Mouse (Mus musculus): ENCODE results near the gene Rps16.
A peak's percentile ranks its signal among the peaks of the same experiment; 100 is the strongest.

The Rps16 gene

DNA sequence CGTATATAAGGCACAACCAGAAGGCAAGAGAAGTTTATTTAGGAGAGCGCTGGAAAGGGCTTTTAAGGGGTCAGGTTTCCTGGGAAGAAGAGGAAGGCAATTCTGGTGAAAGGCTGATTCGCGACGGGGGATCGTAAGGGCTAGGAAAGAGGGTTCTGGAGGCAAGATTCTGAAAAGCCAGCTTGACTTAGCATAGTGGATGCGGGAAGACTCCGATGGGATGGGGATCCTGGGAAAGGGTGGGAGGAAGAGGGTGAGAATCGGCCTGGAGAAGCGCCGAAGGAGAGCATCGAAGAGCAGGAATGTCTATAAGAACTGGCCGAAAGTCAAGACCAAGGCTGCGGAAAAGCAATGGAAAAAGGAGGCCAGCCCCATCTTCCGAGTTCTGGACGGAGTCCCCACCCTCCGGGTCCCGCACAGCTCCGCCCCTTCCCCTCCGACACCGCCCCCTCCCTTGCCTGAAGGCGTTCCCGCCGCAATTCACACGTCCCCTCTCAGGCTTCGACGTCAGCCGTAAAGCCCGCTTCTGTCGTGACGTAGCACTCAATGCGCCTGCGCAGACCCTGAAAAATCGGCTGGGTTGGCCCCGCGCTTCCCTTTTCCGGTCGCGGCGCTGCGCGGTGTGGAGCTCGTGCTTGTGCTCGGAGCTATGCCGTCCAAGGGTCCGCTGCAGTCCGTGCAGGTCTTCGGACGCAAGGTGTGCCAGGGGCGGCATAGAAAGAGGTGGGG is at the start of gene Rps16:
Rps16 (plus strand) TSS at position 498 of the 729 bp plus-strand sequence.
- ATAC-seq (ENCODE audit: low TSS enrichment) = peak; percentile 93

DNA sequence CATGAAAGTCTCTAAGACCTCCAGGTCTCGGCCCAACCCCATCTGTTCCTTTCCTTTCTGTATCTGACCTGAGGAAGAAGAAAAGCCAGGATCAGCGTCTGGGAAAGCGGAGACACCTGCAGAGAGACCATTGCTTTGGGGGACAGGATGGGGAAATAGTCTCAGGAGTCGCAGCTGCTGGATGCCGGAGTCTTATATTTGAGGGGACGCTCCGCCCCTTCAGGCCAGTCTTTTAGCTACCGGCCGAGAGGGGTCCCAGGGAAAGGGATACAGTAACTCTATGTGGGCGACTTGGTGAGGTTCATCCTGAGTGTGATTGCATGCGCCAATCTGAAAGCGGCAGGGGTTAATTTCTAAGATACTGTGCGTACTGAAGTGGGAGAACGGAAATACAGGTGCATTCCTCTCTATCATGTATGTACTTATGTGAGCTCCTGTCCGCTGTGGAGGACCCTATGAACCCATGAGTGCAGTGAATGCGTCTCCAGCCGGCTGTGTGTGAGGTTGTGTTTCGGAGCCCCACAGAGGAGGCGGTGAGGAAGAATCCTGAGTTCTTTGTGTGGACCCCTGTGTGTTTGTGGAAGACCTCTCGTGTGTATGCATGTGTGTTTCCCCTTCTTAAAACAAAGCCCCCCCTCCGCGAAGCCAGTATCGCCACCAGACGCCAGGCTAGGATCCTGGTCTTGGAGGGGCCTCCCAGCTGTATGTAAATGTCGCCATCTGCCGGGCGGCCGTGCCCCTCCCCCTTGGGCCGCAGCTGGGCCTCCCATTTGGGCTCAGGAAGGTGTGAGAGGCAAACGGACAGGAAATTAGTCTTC is 48.6 kb upstream of the Rps16 start, which contains the start of gene Dll3:
Dll3 (minus strand) TSS at position 623 of the 818 bp plus-strand sequence.
- no peak; the same call in 1 of the 2 replicates for ATAC-seq (ENCODE audit: low TSS enrichment)

DNA sequence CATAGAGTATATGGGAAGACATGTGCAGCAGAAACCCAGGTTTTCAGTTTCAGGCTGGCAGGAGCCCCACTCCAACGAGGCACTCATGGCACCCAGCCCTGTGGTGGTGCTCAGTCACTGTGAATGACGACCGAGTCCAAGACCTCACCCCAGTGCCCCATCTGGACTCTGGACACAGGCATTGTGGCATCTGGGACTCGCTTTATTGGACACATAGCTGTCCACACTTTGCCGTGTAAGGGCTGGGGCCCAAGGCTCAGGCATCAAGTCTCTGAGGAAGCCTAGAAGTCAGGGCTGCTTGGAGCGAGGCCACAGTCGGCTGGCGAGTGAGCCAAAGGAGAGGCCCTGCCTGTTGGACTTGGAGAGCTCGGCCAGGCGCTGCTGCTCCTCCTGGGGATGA is 44.8 kb upstream of the Rps16 start:
- no peak for ATAC-seq (ENCODE audit: low TSS enrichment)

DNA sequence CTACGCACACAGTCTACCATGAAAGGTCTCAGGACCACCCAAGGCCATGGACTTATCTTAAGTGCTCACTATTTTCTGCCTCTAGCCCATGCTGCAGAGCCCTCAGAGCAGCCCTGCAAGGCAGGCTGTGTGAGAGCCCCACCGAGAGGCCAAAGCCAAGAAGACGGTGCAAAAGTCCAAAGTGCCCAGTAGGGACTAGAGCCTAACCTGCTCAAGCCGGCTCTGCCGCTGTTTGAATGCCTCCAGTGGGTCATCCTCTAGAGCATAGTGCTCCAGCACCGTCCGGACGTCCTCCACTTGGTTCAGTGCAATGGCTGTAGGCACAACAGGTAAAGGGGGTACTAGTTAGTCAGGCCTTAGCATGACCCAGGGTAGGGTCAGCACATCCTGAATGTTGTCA is 44.2 kb upstream of the Rps16 start:
- ATAC-seq (ENCODE audit: low TSS enrichment) = no peak

DNA sequence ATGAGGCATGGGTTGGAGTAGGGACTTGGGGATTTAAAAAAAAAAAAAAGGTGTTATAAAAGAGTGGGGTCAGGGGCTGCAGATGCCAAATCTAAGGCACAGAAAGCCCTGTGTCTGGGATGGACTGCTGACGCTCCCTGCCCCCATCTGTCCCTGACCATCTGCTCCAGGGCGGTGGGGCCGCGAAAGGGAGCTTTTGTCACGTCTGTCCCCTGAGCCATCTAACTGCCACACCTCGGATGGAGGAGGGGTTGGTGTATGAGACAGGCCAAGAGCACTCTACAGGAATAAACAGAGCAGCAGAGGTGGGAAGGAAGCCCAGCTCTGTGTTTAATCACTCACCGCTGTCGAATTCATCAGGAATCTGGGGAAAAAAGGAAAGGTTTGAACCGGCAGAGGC is 40.7 kb upstream of the Rps16 start:
- ATAC-seq (ENCODE audit: low TSS enrichment) = no peak

DNA sequence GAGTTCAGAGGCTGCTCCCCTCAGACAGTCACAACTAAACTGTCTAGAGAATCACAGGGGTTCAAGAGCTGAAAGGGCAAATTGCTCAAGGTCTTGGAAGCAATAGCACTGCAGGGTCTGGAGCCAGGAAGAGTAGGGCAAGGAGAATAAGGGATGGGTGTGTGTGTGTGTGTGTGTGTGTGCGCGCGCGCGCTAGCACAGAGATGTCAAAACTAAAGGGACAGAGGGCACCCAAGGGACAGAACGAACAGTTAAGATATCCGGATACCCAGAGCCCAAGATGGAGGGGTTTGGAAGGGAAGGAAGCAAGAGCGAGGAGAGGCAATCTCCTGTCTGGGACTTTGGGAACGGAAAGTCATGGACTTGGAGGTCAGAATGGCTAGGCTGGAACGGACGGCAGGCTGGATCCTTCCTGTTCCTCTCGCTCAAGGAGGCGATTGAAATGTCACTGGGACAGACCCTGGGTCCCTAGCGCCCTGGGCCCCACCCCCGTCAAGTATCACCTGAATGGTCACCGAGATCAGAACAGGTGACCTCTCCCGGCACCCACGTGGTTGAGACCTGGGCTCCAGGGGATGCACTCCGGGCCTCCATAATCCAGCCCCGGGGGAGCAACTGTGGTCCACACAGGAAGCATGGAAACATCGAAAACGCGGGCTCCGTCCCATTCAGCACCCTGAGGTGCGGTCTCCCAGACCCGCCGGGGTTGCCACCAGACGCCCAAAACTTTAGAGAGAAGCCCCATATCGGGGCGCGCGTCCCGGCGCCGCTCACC is 39.1 kb upstream of the Rps16 start:
- ATAC-seq (ENCODE audit: low TSS enrichment) = no peak

DNA sequence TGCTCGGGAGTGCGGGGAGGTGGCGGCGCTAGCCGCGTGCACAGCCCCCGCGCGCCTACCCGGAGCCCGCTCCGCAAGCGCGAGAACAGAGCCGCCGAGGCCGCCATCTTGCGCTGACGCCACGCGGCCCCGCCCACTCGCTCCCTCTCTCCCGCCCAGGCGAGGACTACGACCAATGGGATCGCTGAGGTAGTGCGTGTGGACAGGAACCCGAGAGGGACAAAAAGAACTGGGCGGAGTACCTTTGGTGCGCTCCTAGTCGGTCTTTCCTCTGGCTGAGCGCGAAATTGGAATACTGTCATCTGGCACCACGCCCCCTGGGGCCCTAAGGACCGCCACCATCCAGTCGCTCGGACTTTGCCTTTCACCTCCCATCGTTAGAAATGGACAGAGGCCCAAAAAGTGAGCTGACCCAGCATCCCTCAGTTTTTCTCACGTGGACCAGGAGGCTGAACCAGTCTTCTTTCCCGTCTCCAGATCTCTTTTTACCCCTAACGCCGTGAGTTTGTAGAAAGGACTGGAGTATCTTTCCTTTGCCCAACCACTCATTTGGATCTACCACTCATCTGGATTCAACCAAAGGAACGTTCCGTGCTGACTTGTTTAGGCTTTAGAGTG is 38.4 kb upstream of the Rps16 start, which contains the start of gene Timm50:
Timm50 (minus strand) TSS at position 147 of the 618 bp plus-strand sequence.
- peak; percentile 95 for ATAC-seq (ENCODE audit: low TSS enrichment)

DNA sequence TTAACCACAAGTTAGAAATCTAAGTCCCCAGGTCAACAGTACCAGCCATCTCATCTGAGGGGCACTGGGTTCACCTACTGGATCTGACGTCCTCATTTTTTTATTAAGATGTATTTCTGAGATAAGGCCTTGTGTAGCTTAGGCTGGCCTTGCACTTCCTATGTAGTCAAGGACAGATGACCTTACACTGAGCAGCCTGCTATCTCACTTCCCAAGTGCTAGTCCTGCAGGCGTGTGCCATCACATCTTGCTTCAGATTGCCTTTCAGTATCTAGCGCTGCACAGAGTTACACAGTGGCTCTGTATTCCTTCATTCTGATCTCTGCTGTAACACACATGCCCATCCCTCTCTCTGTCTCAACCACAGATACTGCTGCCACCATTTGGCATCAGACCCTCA is 32.4 kb upstream of the Rps16 start:
- ATAC-seq (ENCODE audit: low TSS enrichment) = no peak

DNA sequence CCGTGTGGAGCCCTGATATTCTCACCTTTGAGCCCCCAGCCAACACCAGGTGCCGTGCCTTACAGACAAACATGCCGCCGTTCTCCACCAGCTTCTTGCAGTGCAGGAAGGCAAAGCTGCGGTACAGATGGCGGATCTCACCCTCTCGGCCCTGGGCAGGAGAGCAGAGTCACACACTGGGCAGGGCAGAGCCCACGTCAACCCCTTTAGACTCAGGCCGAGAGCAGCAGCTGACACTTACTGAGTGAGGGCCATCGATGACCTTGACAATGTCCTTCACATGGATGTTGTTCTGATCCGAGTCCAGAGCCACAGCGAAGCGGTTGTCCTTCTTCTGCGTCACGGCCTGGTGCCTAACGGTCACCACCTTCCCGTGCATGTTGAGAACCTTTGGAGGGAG is 31.7 kb upstream of the Rps16 start:
- no peak for ATAC-seq (ENCODE audit: low TSS enrichment)

DNA sequence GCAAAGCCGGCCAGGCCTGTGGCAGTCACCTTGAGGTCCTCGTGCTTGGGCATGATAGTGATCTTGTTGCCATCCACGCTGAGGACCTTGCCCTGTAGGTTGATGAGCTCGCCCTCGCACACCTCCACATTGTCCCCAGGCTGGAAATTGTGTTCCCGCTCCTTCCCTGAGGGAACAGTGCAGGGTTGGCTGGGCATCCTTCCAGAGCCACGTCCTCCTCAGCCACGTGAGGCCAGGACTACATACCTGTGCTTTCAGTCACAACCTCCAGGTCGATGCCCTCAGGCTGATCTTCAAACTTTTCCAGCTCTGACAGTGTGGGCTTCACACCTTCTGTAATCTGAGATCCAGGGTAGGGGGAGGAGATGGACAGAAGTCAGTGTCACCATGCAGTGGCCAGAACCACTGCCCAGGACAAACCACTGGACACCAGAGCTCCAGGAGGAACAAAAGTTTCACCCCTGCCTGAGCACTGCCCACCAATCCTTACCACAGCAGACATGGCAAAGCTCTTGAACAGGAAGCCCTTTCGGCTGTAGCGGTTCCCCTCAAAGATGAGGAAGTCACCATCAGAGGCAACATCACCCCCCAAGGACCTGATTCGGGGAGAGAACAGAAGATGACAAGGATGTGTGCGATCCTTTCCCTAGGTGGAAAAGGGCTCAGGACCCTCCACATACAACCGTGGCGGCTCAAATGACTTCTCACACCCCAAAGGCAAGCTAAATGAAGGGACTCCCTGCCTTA is 28.3 kb upstream of the Rps16 start:
- no peak for ATAC-seq (ENCODE audit: low TSS enrichment)

DNA sequence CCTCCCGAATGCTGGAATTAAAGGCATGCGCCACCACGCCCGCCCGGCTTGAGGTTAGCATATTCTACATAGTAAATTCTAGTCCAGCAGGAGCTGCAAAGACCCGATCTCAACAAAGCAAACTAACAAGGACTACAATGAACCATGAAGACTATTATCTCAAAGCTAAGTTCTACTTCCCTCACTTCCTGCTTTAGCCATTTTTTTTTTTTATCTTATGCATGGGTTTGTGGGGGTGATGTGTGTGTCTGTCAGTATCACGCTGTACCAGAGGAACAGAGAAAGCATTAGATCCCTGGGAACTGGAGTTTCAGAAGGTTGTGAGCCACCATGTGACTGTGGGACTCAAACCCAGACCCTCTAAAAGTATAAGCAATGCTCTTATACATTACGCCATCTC is 25.2 kb upstream of the Rps16 start:
- no peak for ATAC-seq (ENCODE audit: low TSS enrichment)

DNA sequence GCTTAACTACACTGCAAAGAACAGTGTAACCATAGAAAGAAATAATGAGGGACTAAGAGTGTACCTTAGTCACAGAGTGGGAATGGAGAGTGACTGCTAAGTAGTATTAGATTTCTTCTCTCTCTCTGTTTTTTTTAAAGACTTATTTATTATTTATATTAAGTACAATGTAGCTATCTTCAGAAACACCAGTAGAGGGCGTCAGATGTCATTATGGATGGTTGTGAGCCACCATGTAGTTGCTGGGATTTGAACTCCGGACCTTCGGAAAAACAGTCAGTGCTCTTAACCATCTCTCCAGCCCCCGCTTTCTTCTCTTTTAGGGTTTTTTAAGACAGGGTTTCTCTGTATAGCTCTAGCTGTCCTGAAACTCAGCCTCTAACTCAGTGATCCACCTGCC is 24.0 kb upstream of the Rps16 start:
- no peak for ATAC-seq (ENCODE audit: low TSS enrichment)

DNA sequence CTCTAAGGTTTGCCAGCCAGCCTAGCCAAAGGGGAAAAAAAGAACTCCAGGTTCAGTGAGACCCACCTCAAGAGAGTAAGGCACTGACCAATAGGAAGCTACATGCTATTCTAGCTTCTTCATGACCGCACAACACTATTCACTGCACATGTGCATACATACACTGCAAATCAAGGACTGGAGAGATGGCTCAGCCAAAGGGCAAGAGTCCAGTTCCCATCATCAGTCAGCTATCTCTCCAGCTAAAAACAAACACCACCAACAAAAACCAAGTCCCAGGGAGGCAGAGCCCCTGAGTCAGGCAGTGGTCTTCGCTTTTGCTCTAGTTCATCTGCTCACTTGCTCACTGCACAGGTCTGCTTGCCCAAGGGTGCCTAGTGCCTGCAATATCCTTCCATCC is 22.2 kb upstream of the Rps16 start:
- no peak for ATAC-seq (ENCODE audit: low TSS enrichment)

DNA sequence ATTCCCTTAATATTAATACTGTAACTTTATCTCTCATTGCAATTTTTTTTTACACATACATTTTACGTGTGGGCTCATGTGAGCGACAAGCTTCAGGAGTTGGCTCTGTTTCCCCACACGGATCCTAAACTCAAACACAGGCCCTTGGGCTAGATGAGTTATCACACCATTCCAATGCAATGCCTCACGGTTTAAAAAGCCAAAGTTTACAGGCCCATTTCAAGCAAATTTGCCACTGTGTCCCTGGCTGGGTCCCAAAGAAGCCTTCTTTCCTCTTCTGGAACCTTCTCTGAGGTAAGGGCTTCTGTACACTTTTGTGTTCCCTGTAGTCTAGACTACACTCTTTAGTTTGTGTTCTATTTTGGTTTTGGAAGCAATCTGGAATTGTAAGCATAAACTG is 15.9 kb upstream of the Rps16 start:
- ATAC-seq (ENCODE audit: low TSS enrichment) = no peak

DNA sequence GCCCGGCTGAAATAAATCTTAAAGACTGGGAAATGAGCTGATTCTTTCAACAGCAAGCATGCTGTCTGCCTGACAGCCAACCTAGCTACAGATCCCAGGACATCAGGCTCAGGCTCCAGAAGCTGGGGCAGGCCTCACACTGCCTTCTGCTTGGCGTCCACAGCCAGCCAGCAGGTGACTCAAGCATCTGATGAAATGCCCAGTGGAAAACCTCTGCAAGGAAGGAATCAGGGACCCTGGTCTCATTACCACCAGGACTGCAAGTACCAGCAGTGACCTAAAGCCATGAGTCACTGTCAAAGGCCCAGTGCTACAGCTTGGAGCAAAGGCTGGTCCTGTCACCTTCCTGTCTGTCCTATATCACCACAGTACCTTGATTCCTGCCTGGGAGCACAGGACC is 15.0 kb upstream of the Rps16 start:
- ATAC-seq (ENCODE audit: low TSS enrichment) = no peak

DNA sequence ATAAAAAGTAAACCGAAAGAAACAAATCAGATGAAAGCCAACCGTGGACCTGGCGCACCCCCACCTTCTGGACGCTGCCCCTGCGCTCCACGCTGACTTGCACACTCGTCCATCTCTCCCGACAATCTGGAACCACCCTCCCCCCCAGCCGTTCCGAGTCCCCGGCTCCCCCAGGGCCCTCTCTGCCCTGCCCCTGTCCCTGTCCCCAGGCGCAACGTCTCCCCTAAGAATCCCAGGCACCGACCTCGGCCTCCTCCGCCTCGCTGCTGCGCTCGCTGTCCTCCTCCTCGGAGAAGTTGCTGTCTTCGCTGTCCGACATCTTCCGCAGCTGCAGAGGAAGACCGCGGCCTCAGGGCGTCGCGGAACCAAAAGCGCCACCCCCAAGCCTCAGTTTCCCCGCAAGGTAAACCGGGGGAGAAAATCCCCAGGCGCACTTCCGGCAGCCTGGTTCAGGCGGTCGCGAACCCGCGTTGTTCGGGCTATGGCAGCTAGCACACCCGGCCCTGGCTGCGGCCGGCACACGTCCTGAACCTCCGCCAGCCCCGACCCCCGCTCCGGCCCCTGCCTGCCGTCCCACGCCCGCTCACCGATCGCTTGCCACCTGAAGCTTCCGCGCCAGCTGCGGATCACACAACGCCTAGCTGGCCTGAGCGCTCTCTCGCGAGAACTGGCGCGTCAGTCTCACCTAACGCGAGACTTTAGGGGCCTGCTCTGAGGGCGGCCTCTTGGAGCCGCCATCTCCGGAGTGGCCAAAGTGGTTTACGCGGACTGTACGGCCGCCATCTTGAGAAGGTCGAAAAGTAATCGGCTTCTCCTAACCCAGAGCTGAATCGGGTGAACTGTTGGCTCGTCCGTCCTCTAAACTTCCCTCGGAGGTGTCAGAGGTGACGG is 12.1 kb upstream of the Rps16 start, which contains the start of gene Supt5:
Supt5 (minus strand) TSS at position 639 of the 891 bp plus-strand sequence.
- ATAC-seq (ENCODE audit: low TSS enrichment) = peak; percentile 99

DNA sequence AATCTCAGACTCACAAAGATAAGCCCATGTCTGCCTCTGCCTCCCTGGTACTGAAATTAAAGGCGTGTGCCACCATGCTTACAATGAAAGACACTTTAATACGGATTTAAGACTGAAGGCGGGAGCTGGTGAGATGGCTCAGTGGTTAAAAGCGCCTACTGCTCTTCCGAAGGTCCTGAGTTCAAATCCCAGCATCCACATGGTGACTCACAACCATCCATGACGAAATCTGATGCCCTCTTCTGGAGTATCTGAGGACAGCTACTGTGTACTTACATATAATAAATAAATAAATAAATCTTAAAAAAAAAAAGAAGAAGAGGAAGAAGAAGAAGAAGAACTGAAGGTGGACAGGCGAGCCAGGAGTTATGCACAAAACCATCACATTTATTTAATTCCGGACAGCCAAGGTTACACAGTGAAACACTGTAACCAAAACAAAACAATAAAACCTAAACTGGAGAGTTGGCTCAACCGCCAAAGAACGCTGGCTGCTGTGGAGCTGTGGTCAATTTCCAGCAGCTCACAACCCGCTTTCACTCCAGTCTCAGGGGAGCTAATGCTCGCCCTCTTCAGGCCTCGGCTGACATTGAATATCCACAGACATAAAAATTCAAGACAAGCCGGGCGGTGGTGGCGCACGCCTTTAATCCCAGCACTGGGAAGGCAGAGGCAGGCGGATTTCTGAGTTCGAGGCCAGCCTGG is 11.1 kb upstream of the Rps16 start:
- no peak for ATAC-seq (ENCODE audit: low TSS enrichment)

DNA sequence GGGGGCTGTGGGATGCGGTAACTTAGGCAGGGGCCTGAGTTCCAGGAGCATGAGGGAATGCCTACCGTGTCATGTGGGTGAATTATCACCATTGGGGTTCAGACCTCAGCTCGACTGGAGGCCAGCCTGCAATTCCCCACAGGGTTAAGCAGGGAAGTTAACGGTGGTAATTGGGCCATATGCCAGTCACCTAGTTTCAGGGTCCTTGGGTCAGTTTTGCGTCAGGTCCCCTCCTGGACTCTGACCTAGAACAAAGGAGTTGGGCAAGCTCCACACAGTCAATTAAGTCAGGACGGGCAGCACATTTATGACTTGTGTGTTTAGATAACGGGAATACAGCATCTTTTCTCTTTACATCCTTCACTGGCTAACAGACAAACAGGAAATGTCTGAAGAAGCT is 9.1 kb upstream of the Rps16 start:
- no peak for ATAC-seq (ENCODE audit: low TSS enrichment)

DNA sequence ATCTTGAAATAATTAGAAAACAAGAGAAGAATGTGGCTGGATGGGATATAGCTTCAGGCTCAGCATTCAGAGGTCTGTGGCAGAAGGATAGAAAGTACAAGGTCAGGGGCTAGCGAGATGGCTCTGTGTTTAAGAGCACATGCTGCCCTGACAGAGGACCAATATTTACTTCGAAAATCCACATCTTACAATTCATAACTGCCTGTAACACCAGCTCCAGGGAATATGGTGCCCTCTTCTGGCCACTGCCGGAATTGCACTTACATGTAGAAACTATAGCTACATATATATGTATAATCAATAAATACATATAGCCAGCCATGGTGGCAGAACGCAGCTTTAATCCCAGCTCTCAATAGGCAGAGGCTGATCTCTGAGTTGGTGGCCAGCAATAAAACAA is 5.8 kb upstream of the Rps16 start:
- no peak; the same call in 1 of the 2 replicates for ATAC-seq (ENCODE audit: low TSS enrichment)

All from frontal cortex, adult (tissue).